Mouse (Mus musculus) thymus, adult 2 months (tissue): ENCODE results near the gene Carmil1.

Source experiments
- CTCF ChIP-seq: fragments of 200-500 bp; IDR thresholded peaks from 2 replicates; pipeline ENCODE4 v1.5.1; 2012; ENCODE audit warnings: mild to moderate bottlenecking, control low read depth, low read length, moderate library complexity, borderline replicate concordance; ENCODE audit not compliant: control insufficient read depth, poor library complexity, insufficient read depth; ENCODE audit errors: extremely low read depth
- POLR2A ChIP-seq: fragments of 200-500 bp; IDR thresholded peaks from 2 replicates; pipeline ENCODE4 v1.6.1; 2012; ENCODE audit warnings: mild to moderate bottlenecking, low read length, control low read depth, moderate library complexity; ENCODE audit not compliant: control insufficient read depth, poor library complexity, insufficient read depth; ENCODE audit errors: extremely low read depth

DNA sequence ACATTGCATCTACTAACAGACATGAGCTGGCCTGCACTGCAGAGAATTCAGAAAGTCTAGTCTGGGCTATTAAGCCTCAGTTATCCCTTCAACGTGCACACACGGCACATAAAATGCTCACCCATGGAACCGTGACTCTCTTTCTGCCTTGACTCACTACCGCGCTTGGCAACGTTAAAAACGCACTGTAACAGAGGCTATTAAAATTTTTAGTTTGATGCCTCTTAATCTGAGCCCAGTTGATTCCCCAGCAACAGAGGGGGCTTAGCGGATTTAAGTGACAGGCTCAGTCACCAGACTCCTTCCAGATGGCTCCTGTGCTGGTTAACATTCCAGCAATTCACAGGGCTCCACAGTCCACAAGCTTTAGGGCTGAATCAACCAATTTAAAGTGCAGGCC lies 213.0 kb downstream of the Carmil1 start:
- TF ChIP-seq CTCF (no peak), POLR2A (no peak)
